ENCODE assay signal across 8 mouse cellular contexts in the genomic region with DNA sequence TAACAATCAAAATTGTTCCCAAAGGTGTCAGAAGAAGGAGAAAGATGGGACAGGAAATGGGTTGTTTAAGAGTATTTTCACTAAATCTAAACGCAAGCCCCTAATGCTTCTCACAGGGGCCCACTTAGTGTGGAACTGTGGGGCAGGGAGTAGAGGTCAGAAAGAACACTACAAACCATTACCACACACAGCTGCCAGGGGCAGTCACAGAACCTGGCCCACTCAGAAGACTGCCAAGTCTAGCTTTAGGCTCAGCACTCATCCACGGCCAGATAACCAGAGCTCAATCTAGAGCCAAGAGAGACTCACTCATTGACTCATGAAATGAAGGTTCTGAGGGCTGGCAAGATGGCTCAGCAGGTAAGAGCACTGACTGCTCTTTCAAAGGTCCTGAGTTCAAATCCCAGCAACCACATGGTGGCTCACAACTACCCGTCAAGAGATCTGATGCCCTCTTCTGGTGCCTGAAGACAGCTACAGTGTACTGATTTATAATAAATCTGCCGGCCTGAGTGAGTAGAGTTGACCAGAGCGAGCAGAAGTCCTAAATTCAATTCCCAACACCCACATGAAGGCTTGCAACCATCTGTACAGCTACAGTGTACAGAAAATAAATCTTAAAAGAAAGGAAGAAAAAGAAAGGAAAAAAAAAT. TPM values are rescaled to one million over a fixed set of nuclear protein-coding genes. Genes with fewer than 3 reads are reported as not detected.
DNase-seq lines count a peak whose midpoint lies in the region; ATAC-seq and TF ChIP-seq lines count a peak whose summit lies in the region.

No protein-coding gene starts in this region.

- no peak; the same call in 1 of the 2 replicates for TF ChIP-seq CTCF in heart, postnatal 0 days (IDR thresholded peaks at IDR 0.05; ENCODE audit: low read depth)

- H3K4me1 ChIP-seq in heart, embryonic 11.5 days (ENCODE audit: control insufficient read depth, insufficient read depth, low read length): peaks cover 22% of the 10 kb centered on the region
- H3K4me1 ChIP-seq in heart, postnatal 0 days (ENCODE audit: control insufficient read depth, insufficient read depth): peaks cover 8% of the 10 kb centered on the region

- H3K9ac ChIP-seq in heart, embryonic 11.5 days (ENCODE audit: low read depth, low read length): peak overlapping the region; percentile 86
- H3K9ac ChIP-seq in heart, postnatal 0 days (replicated peaks; ENCODE audit: low read depth, low read length): peak overlapping the region; percentile 93; the same call in 1 of the 2 replicates

- H3K4me2 ChIP-seq in heart, embryonic 11.5 days: peak overlapping the region; percentile 87
- peak overlapping the region; percentile 89 for H3K4me2 ChIP-seq in heart, postnatal 0 days (ENCODE audit: low read depth, low read length)

- no peak overlapping the region for H3K27ac ChIP-seq in heart, embryonic 11.5 days (ENCODE audit: low read depth, low read length)
- peak overlapping the region; percentile 97 for H3K27ac ChIP-seq in heart, postnatal 0 days (ENCODE audit: low read depth)
- peak overlapping the region; percentile 48 for H3K27ac ChIP-seq in macrophage

- peaks cover 48% of the 10 kb centered on the region for H3K79me2 ChIP-seq in macrophage (ENCODE audit: inconsistent target)

- H3K27me3 ChIP-seq in heart, embryonic 11.5 days (ENCODE audit: control insufficient read depth, insufficient read depth, low read length): no peaks in the 10 kb centered on the region
- H3K27me3 ChIP-seq in heart, postnatal 0 days (ENCODE audit: control insufficient read depth, insufficient read depth, low read length): no peaks in the 10 kb centered on the region

- no peak for DNase-seq in heart, postnatal 36 days
- peak; percentile 33 for DNase-seq in MN1 (ENCODE audit: low spot score)
- DNase-seq in heart, postnatal 0 days (ENCODE audit: low spot score): no peak
- no peak for DNase-seq in adrenal gland, postnatal 36 days
- DNase-seq in left cerebral cortex, postnatal 36 days (ENCODE audit: low spot score in 2 of 2): no peak
- DNase-seq in right cerebral cortex, postnatal 14 days: no peak

- no peak for TF ChIP-seq EP300 in heart, postnatal 0 days (IDR thresholded peaks at IDR 0.05; ENCODE audit: low read depth)

- 45% methylated on average over 5 of the region's 5 CpGs for WGBS in heart, embryonic 11.5 days (ENCODE audit: insufficient replicate concordance)
- 28% methylated on average over 5 of the region's 5 CpGs for WGBS in heart, postnatal 0 days
- WGBS in macrophage (ENCODE audit: missing documents): 75% methylated on average over 5 of the region's 5 CpGs

- intact Hi-C loops in heart, postnatal 36 days (cut with DNase I): loop anchor here (1.0 to 5.0 kb wide), 2 partner anchors 12 to 158 kb away; no protein-coding TSS in a partner anchor
- intact Hi-C loops in left cerebral cortex, postnatal 36 days (cut with DNase I): loop anchor here (5.0 kb wide), 2 partner anchors 62 to 168 kb away; no protein-coding TSS in a partner anchor

- no peak for ATAC-seq in heart, embryonic 11.5 days (replicated peaks; ENCODE audit: insufficient number of reproducible peaks, low FRiP score, low TSS enrichment)
- no peak for ATAC-seq in heart, postnatal 0 days (ENCODE audit: insufficient read depth, low read depth)

- H3K36me3 ChIP-seq in heart, embryonic 11.5 days (ENCODE audit: control insufficient read depth, insufficient read depth, low read length): peaks cover 19% of the 10 kb centered on the region
- peaks cover 31% of the 10 kb centered on the region for H3K36me3 ChIP-seq in heart, postnatal 0 days (replicated peaks; ENCODE audit: control insufficient read depth, insufficient read depth, low read length)
- H3K36me3 ChIP-seq in macrophage (ENCODE audit: inconsistent target): peaks cover 40% of the 10 kb centered on the region

- no peaks in the 10 kb centered on the region for H3K9me3 ChIP-seq in heart, embryonic 11.5 days (replicated peaks; ENCODE audit: control insufficient read depth, low read length)
- H3K9me3 ChIP-seq in heart, postnatal 0 days (replicated peaks; ENCODE audit: control insufficient read depth, low read length): no peaks in the 10 kb centered on the region

- H3K4me3 ChIP-seq in heart, embryonic 11.5 days (ENCODE audit: low read depth, low read length): peak overlapping the region; percentile 70
- peak overlapping the region; percentile 79 for H3K4me3 ChIP-seq in heart, postnatal 0 days (ENCODE audit: low read depth, low read length)
- H3K4me3 ChIP-seq in macrophage (ENCODE audit: inconsistent target): peak overlapping the region; percentile 82

RNA-seq across cellular contexts. Expression of a gene that starts 2.4 kb away (rescaled TPM):
- polyA plus RNA-seq in heart, embryonic 11.5 days (2014; fragmentation: Nextera tagmentation; extraction: Ambion mirVana): 33.6 and 52.0 TPM in 2 replicates
- total RNA-seq in heart, postnatal 36 days (2021): 100 to 1,000 TPM; 130 to 163 TPM
- 98.2 and 98.3 TPM in 2 replicates for total RNA-seq in heart, postnatal 0 days (2014; rRNA removed; ENCODE audit: low replicate concordance)
- 45.0 and 47.5 TPM in 2 replicates for polyA plus RNA-seq in heart, postnatal 0 days (2015; fragmentation: Nextera tagmentation; extraction: Ambion mirVana)
- total RNA-seq in macrophage (2018; cell fraction: chromatin; rRNA removed): 100 to 1,000 TPM in 25 of 26 experiments, 10 to 100 TPM in 1; 81.5 to 370 (median 203) TPM
- 10 to 100 TPM; 38.5 to 75.5 (median 63.8) TPM for total RNA-seq in macrophage (2018; cell fraction: cytosol; rRNA removed)
- total RNA-seq in macrophage (2018; cell fraction: nucleus; rRNA removed): 100 to 1,000 TPM in 19 of 26 experiments, 10 to 100 TPM in 7; 63.1 to 228 (median 121) TPM
- 63.7 to 85.3 TPM (median 76.3 TPM) in 3 replicates for polyA plus RNA-seq in macrophage (2018)
- 10 to 100 TPM; 81.8 to 82.2 TPM for total RNA-seq in adrenal gland, postnatal 36 days (2021)
- total RNA-seq in left cerebral cortex, postnatal 36 days (2021): 10 to 100 TPM; 33.2 to 37.5 TPM

RNA-seq across cellular contexts. Expression of a gene that starts 17.5 kb away (rescaled TPM):
- not detected in 2 replicates for polyA plus RNA-seq in heart, embryonic 11.5 days (2014; fragmentation: Nextera tagmentation; extraction: Ambion mirVana)
- under 1 TPM; 0.33 to 0.36 TPM for total RNA-seq in heart, postnatal 36 days (2021)
- total RNA-seq in heart, postnatal 0 days (2014; rRNA removed; ENCODE audit: low replicate concordance): not detected in 2 replicates
- polyA plus RNA-seq in heart, postnatal 0 days (2015; fragmentation: Nextera tagmentation; extraction: Ambion mirVana): 0.07 and 0.33 TPM in 2 replicates
- not detected for total RNA-seq in macrophage (2018; cell fraction: chromatin; rRNA removed)
- under 1 TPM in 1 of 26 experiments, not detected in 25; 0.10 TPM for total RNA-seq in macrophage (2018; cell fraction: cytosol; rRNA removed)
- under 1 TPM in 1 of 26 experiments, not detected in 25; 0.55 TPM for total RNA-seq in macrophage (2018; cell fraction: nucleus; rRNA removed)
- not detected in 3 replicates for polyA plus RNA-seq in macrophage (2018)
- 10 to 100 TPM; 17.3 to 19.4 TPM for total RNA-seq in adrenal gland, postnatal 36 days (2021)
- total RNA-seq in left cerebral cortex, postnatal 36 days (2021): not detected

RNA-seq across cellular contexts. Expression of a gene that starts 21.4 kb away (rescaled TPM):
- not detected in 2 replicates for polyA plus RNA-seq in heart, embryonic 11.5 days (2014; fragmentation: Nextera tagmentation; extraction: Ambion mirVana)
- total RNA-seq in heart, postnatal 36 days (2021): 1 to 10 TPM; 5.2 to 7.9 TPM
- 0.77 and 2.6 TPM in 2 replicates for total RNA-seq in heart, postnatal 0 days (2014; rRNA removed; ENCODE audit: low replicate concordance)
- 0.86 and 1.0 TPM in 2 replicates for polyA plus RNA-seq in heart, postnatal 0 days (2015; fragmentation: Nextera tagmentation; extraction: Ambion mirVana)
- 10 to 100 TPM in 1 of 26 experiments, 1 to 10 TPM in 22, under 1 TPM in 1, not detected in 2; 0.96 to 11.9 (median 3.2) TPM for total RNA-seq in macrophage (2018; cell fraction: chromatin; rRNA removed)
- 10 to 100 TPM; 14.4 to 29.0 (median 19.4) TPM for total RNA-seq in macrophage (2018; cell fraction: cytosol; rRNA removed)
- 10 to 100 TPM in 16 of 26 experiments, 1 to 10 TPM in 10; 3.9 to 43.1 (median 11.1) TPM for total RNA-seq in macrophage (2018; cell fraction: nucleus; rRNA removed)
- 21.1 to 134 TPM (median 134 TPM) in 3 replicates for polyA plus RNA-seq in macrophage (2018)
- 1 to 10 TPM; 2.1 to 7.1 TPM for total RNA-seq in adrenal gland, postnatal 36 days (2021)
- total RNA-seq in left cerebral cortex, postnatal 36 days (2021): under 1 TPM in 1 of 2 experiments, not detected in 1; 0.39 TPM

RNA-seq across cellular contexts. Expression of a gene that starts 27.9 kb away (rescaled TPM):
- polyA plus RNA-seq in heart, embryonic 11.5 days (2014; fragmentation: Nextera tagmentation; extraction: Ambion mirVana): 73.3 and 76.5 TPM in 2 replicates
- total RNA-seq in heart, postnatal 36 days (2021): 10 to 100 TPM; 20.2 TPM
- 45.1 and 51.8 TPM in 2 replicates for total RNA-seq in heart, postnatal 0 days (2014; rRNA removed; ENCODE audit: low replicate concordance)
- polyA plus RNA-seq in heart, postnatal 0 days (2015; fragmentation: Nextera tagmentation; extraction: Ambion mirVana): 37.7 and 38.7 TPM in 2 replicates
- total RNA-seq in macrophage (2018; cell fraction: chromatin; rRNA removed): 1,000 to 10,000 TPM in 11 of 26 experiments, 100 to 1,000 TPM in 15; 258 to 1,533 (median 875) TPM
- total RNA-seq in macrophage (2018; cell fraction: cytosol; rRNA removed): 100 to 1,000 TPM in 5 of 26 experiments, 10 to 100 TPM in 21; 50.7 to 118 (median 77.3) TPM
- total RNA-seq in macrophage (2018; cell fraction: nucleus; rRNA removed): 1,000 to 10,000 TPM in 1 of 26 experiments, 100 to 1,000 TPM in 25; 144 to 1,074 (median 581) TPM
- polyA plus RNA-seq in macrophage (2018): 80.5 to 140 TPM (median 104 TPM) in 3 replicates
- total RNA-seq in adrenal gland, postnatal 36 days (2021): 10 to 100 TPM; 27.4 to 33.2 TPM
- total RNA-seq in left cerebral cortex, postnatal 36 days (2021): 10 to 100 TPM; 31.0 to 31.7 TPM

RNA-seq across cellular contexts. Expression of a gene that starts 35.0 kb away (rescaled TPM):
- 3.2 and 4.3 TPM in 2 replicates for polyA plus RNA-seq in heart, embryonic 11.5 days (2014; fragmentation: Nextera tagmentation; extraction: Ambion mirVana)
- total RNA-seq in heart, postnatal 36 days (2021): under 1 TPM; 0.27 to 0.33 TPM
- total RNA-seq in heart, postnatal 0 days (2014; rRNA removed; ENCODE audit: low replicate concordance): 1.3 and 81.7 TPM in 2 replicates
- 2.9 and 3.3 TPM in 2 replicates for polyA plus RNA-seq in heart, postnatal 0 days (2015; fragmentation: Nextera tagmentation; extraction: Ambion mirVana)
- 1 to 10 TPM in 2 of 26 experiments, not detected in 24; 1.3 TPM for total RNA-seq in macrophage (2018; cell fraction: chromatin; rRNA removed)
- total RNA-seq in macrophage (2018; cell fraction: cytosol; rRNA removed): under 1 TPM in 20 of 26 experiments, not detected in 6; 0.11 to 0.80 (median 0.37) TPM
- total RNA-seq in macrophage (2018; cell fraction: nucleus; rRNA removed): 1 to 10 TPM in 3 of 26 experiments, under 1 TPM in 1, not detected in 22; 0.82 to 2.4 (median 1.9) TPM
- polyA plus RNA-seq in macrophage (2018): 0.50 to 0.59 TPM in 2 of 3 replicates, not detected in the other
- 1 to 10 TPM in 1 of 2 experiments, not detected in 1; 4.9 TPM for total RNA-seq in adrenal gland, postnatal 36 days (2021)
- total RNA-seq in left cerebral cortex, postnatal 36 days (2021): 1 to 10 TPM; 1.0 to 1.2 TPM

Comparison
In these comparisons a context has a peak if more than half of its experiments do, and no peak if none do; other contexts are left out.
1. RNA of a gene that starts 17.5 kb away (total RNA-seq): 17.3 to 19.4 TPM in adrenal gland, postnatal 36 days; 0.33 to 0.36 TPM in heart, postnatal 36 days, not detected in left cerebral cortex, postnatal 36 days and not detected in heart, postnatal 0 days; every median in the first group is over 10 times any median in the second.
2. Peak in every context shown above with its lines, with median percentiles within 50 percentile points of each other: H3K4me3 ChIP-seq.